Mouse (Mus musculus) lung, postnatal 0 days (tissue): ENCODE results near the gene Dhrs1. TPM values are rescaled to one million over a fixed set of nuclear protein-coding genes. Genes with fewer than 3 reads are reported as not detected.

Source experiments
- ATAC-seq: fragments of 200-750 bp; cut with Nextera tagmentation; 2 replicates; pipeline ENCODE4 v1.8.0; 2017; ENCODE audit warnings: moderate library complexity
- DNase-seq: peaks from one replicate; pipeline ENCODE4 v3.0.0-alpha.2; 2016; ENCODE audit warnings: low spot score
- H3K27ac ChIP-seq: fragments of 300-500 bp; sonication (generic); 2 replicates; pipeline ENCODE4 v1.5.1; 2014; ENCODE audit warnings: antibody characterized with exemption, mild to moderate bottlenecking, low read length, mixed read lengths
- H3K27me3 ChIP-seq: fragments of 300-500 bp; sonication (generic); replicated peaks from 2 replicates; pipeline ENCODE4 v1.6.1; 2014; ENCODE audit warnings: low read length, mixed read lengths; ENCODE audit not compliant: insufficient read depth
- H3K36me3 ChIP-seq: fragments of 300-500 bp; sonication (generic); 2 replicates; pipeline ENCODE4 v1.6.1; 2014; ENCODE audit warnings: low read length, mixed read lengths; ENCODE audit not compliant: insufficient read depth
- H3K4me1 ChIP-seq: fragments of 300-500 bp; sonication (generic); 2 replicates; pipeline ENCODE4 v1.6.1; 2014; ENCODE audit warnings: antibody characterized with exemption, low read depth, low read length, mixed read lengths; ENCODE audit not compliant: insufficient read depth
- H3K4me2 ChIP-seq: fragments of 300-500 bp; sonication (generic); replicated peaks from 2 replicates; pipeline ENCODE4 v1.6.1; 2014; ENCODE audit warnings: low read depth, mild to moderate bottlenecking, low read length, moderate library complexity, mixed read lengths
- H3K4me3 ChIP-seq: fragments of 300-500 bp; sonication (generic); 2 replicates; pipeline ENCODE4 v1.5.1; 2014; ENCODE audit warnings: low read depth, low read length
- H3K9ac ChIP-seq: fragments of 300-500 bp; sonication (generic); replicated peaks from 2 replicates; pipeline ENCODE4 v1.6.1; 2014; ENCODE audit warnings: low read depth, mild to moderate bottlenecking
- H3K9me3 ChIP-seq: fragments of 300-500 bp; sonication (generic); 2 replicates; pipeline ENCODE4 v1.6.1; 2016; ENCODE audit warnings: low read length, mixed read lengths
- CTCF ChIP-seq: IDR thresholded peaks from 2 replicates; pipeline ENCODE4 v1.5.1; 2016; ENCODE audit warnings: antibody characterized with exemption, mild to moderate bottlenecking
- EP300 ChIP-seq: IDR thresholded peaks from 2 replicates; pipeline ENCODE4 v1.6.1; 2016; ENCODE audit warnings: antibody characterized with exemption, mild to moderate bottlenecking, control low read depth
- WGBS: fragments of 180-500 bp; shearing (Covaris S2); extraction: QIAGEN DNeasy Blood & Tissue Kit; methylation state at CpG from one replicate; pipeline ENCODE4 v1.1.7; 2014; 5-methylcytosine and 5-hydroxymethylcytosine counted together
- polyA plus RNA-seq: library from polyadenylated mRNA; unstranded; fragments of >200 nt; fragmentation: Nextera tagmentation; extraction: Ambion mirVana; gene quantifications from 2 replicates; pipeline ENCODE4 v1.2.1, GENCODE M21; 2015

The Dhrs1 gene
- polyA plus RNA-seq, 1 experiment from 2014 or later: 74.1 TPM

DNA sequence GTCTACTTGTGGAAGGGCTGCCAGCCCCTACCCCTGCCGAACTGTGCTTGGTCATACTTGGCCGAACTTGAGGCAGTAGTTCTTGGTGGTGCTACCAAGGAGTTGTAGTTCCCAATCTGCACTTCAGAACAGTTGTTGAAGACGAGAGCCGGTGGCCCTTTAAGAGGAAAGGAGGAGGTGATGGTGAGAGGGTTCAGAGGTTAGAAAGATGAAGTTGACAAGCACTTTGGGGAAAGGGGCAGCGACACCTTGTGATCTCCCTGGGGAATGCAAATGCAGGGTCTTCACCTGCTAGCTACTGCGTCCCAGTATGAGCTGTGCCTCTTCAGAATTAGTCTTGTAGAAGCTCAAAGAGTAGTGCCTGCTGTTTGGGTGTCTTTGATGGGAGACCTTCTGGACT, 39.7 kb upstream of the Dhrs1 start:
- TF ChIP-seq EP300 (no peak), CTCF (peak; percentile 52)
- DNase-seq (peak; percentile 41), ATAC-seq (no peak)
- Histone ChIP-seq H3K9me3 (no peaks in the 10 kb centered on the region), H3K27me3 (0 out of 2 replicates have a peak, but pooled peaks cover 16% of the 10 kb centered on the region), H3K4me2 (no peak overlapping the region), H3K4me1 (peaks cover 8% of the 10 kb centered on the region; the same call in 1 of the 2 replicates), H3K4me3 (no peak overlapping the region), H3K36me3 (no peaks in the 10 kb centered on the region), H3K27ac (no peak overlapping the region), H3K9ac (no peak overlapping the region)
- 33% methylated on average over 6 of the region's 6 CpGs for WGBS

DNA sequence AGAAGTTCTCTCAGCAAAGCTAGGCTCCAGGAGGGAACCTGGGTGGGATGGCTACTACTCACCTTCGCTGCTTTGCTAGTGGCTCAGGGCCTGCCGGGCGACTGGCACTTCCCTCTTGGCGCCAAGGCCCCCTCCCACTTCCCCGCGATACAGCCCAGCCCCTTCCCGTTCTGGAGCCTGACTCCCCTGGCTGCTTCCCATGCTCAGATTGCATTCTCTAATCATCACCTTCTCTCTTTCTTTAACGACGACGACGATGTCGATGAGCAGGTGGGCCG, 38.4 kb upstream of the Dhrs1 start, which contains the start of gene Adcy4:
TSS of gene Adcy4 (minus strand) at position 138 of the 278 bp plus-strand sequence.
- Histone ChIP-seq H3K27me3 (0 out of 2 replicates have a peak, but pooled peaks cover 16% of the 10 kb centered on the region), H3K4me2 (peak within 1 kb of the TSS; percentile 70), H3K27ac (peak within 1 kb of the TSS; percentile 84), H3K9me3 (no peaks in the 10 kb centered on the region), H3K4me1 (peaks cover 7% of the 10 kb centered on the region; the same call in 1 of the 2 replicates), H3K36me3 (no peaks in the 10 kb centered on the region), H3K9ac (peak within 1 kb of the TSS; percentile 27), H3K4me3 (peak within 1 kb of the TSS; percentile 49)
- WGBS: 10% methylated on average over 11 of the region's 13 CpGs
- no peak for ATAC-seq
- DNase-seq: no peak
- no peak for TF ChIP-seq EP300
- no peak for TF ChIP-seq CTCF

DNA sequence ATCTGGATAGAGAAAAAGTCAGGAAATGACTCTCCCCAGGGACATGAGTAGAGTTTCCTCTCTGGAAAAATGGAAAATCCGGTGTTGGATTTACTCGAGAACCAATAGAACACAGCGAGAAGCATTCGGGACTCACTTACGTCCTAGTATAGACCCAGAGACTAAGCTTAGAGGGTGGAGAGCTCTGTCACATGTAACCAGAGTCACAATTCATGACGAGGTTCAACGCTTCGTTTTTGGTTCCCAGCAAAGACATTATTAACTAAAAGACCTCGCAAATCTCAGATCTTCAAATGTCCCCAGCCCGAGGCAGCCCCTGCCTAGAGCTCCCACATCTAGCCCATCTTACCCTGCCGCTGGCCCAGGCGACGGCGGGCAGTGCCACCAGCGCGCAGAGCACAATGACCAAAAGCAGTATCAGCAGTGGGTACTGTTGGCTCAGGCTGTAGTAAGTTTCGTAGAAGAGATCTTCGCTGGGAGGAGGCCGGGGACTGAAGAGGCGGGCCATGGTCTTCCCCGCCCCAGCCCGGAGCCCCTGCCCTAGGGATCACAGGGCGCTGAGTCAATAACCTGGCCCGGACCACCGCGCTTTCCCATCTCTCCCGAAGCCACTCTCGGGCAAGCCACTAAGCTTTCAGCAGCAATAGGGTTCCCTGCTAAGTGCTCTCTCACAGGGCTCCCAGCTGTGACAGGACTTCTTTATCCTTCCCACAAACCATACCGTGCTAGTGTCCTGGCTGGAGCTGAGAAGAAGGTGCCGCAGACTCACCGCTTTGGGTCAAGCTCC, 37.9 kb upstream of the Dhrs1 start:
- peak; percentile 75 for ATAC-seq
- DNase-seq: peak; percentile 88
- H3K27me3 ChIP-seq: 0 out of 2 replicates have a peak, but pooled peaks cover 13% of the 10 kb centered on the region

DNA sequence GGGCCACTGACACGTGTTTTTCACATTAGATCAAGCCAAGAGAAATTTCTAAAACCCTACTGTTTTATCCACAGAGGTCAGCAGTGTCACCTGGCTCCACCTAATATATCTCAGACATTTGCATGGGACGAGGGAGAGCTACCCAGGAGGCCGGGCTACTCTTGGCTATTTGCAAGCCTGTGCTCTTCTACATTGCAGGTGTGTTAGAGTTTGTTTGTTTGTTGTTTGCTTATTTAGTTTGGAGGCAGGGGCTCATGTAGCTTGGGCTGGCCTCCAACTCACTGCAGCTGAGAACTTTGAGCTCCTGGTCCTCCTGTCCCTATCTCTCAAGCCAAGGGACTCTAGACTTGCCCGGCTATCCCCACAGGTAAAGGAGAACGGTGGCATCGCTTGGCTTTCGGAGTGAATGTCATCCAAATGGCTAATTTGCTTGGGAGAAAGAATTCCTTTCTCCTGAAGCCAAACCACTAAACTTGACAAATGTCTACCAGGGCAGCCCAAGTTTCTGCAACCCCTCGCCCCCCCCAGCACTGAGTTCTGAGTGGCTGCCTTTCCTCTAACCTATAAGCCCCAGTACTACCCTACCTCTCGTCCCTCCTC, 37.0 kb upstream of the Dhrs1 start:
- DNase-seq (no peak), ATAC-seq (no peak)
- TF ChIP-seq CTCF (no peak), EP300 (no peak)
- peak overlapping the region; percentile 70 for H3K4me2 ChIP-seq
- 0 out of 2 replicates have a peak, but pooled peaks cover 7% of the 10 kb centered on the region for H3K27me3 ChIP-seq
- H3K9me3 ChIP-seq: no peaks in the 10 kb centered on the region
- H3K4me3 ChIP-seq: peak overlapping the region; percentile 49
- peak overlapping the region; percentile 5; the same call in 1 of the 2 replicates for H3K9ac ChIP-seq
- no peaks in the 10 kb centered on the region for H3K4me1 ChIP-seq
- peak overlapping the region; percentile 84 for H3K27ac ChIP-seq
- WGBS: 46% methylated on average over 9 of the region's 9 CpGs
- H3K36me3 ChIP-seq: no peaks in the 10 kb centered on the region

More for the DNA sequence above, 37.9 kb upstream of the Dhrs1 start:
- Histone ChIP-seq H3K4me2 (peak overlapping the region; percentile 70), H3K9ac (peak overlapping the region; percentile 27), H3K4me3 (peak overlapping the region; percentile 49), H3K9me3 (no peaks in the 10 kb centered on the region), H3K4me1 (0 out of 2 replicates have a peak, but pooled peaks cover 4% of the 10 kb centered on the region), H3K36me3 (no peaks in the 10 kb centered on the region), H3K27ac (peak overlapping the region; percentile 84)
- TF ChIP-seq EP300 (0 out of 2 replicates have a peak, but pooled peaks have one; percentile 49), CTCF (0 out of 2 replicates have a peak, but pooled peaks have one; percentile 8)
- WGBS: 4% methylated on average over 31 of the region's 31 CpGs

DNA sequence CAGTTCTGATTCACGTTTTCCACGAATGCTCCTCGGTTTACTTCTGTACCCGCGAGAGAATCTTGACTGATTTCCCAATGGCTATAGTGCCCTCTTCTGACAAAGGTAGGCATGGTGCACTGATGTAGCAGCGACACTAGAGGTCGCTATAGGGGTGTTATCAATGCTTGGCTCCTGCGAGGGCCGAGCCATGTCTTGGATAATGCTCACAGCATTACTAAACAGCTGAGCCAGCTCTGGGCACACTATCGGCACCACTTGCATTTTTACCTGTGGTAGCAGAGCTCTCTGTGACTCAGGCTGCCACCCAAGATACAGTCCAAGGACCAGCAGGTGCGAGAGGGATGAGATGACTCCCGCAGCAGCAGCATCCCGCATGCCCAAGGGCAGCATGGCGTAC, 35.8 kb upstream of the Dhrs1 start:
- H3K27ac ChIP-seq: no peak overlapping the region
- peak overlapping the region; percentile 48 for H3K4me2 ChIP-seq
- 0 out of 2 replicates have a peak, but pooled peaks cover 7% of the 10 kb centered on the region for H3K27me3 ChIP-seq
- TF ChIP-seq EP300: no peak
- TF ChIP-seq CTCF: peak; percentile 100
- H3K9me3 ChIP-seq: no peaks in the 10 kb centered on the region
- H3K9ac ChIP-seq: no peak overlapping the region
- ATAC-seq (peak; percentile 78), DNase-seq (peak; percentile 95)
- peak overlapping the region; percentile 24; the same call in 1 of the 2 replicates for H3K4me3 ChIP-seq
- 17% methylated on average over 14 of the region's 14 CpGs for WGBS
- H3K36me3 ChIP-seq: no peaks in the 10 kb centered on the region
- H3K4me1 ChIP-seq: no peaks in the 10 kb centered on the region

DNA sequence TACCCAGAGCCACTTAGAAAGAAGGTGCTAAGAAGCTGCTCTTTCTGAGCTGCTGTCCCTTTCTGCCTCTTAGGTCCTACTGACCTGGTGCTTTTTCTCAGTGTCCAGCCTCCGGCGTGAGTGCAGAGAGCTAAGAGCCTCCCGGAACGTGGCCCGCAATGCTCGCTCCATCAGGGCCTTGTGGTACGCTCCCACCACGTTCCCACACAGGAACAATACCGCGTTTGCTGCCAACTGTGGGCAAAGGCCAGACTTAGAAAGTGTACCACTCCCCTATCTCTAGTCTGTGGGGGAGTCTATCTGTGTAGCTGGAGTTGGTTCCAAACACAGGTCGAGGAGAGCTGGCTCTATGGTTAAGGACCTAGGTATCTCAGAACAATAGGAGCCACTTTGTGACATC, 35.2 kb upstream of the Dhrs1 start:
- no peak overlapping the region for H3K4me2 ChIP-seq
- DNase-seq: no peak
- H3K9me3 ChIP-seq: no peaks in the 10 kb centered on the region
- H3K27ac ChIP-seq: no peak overlapping the region
- H3K9ac ChIP-seq: no peak overlapping the region
- no peaks in the 10 kb centered on the region for H3K4me1 ChIP-seq
- no peak overlapping the region for H3K4me3 ChIP-seq
- TF ChIP-seq EP300 (no peak), CTCF (no peak)
- 0 out of 2 replicates have a peak, but pooled peaks cover 7% of the 10 kb centered on the region for H3K27me3 ChIP-seq
- H3K36me3 ChIP-seq: no peaks in the 10 kb centered on the region
- 84% methylated on average over 11 of the region's 11 CpGs for WGBS
- ATAC-seq: no peak
